Mouse (Mus musculus) limb, embryonic 15.5 days (tissue): ENCODE results near the gene Cenpj. TPM values are rescaled to one million over a fixed set of nuclear protein-coding genes. Genes with fewer than 3 reads are reported as not detected.

Experiments used
- ATAC-seq: fragments of 200-750 bp; cut with Nextera tagmentation; 2 replicates; pipeline ENCODE4 v1.8.0; 2017; ENCODE audit warnings: low read depth, moderate TSS enrichment; ENCODE audit not compliant: insufficient number of reproducible peaks, low FRiP score, low TSS enrichment
- H3K27ac ChIP-seq: fragments of 300-500 bp; sonication (generic); 2 replicates; pipeline ENCODE4 v1.5.1; 2015; ENCODE audit warnings: moderate library complexity, mild to moderate bottlenecking, inconsistent platforms
- H3K27me3 ChIP-seq: fragments of 300-500 bp; sonication (generic); 2 replicates; pipeline ENCODE4 v1.6.1; 2015; ENCODE audit warnings: inconsistent platforms
- H3K36me3 ChIP-seq: fragments of 300-500 bp; sonication (generic); 2 replicates; pipeline ENCODE4 v1.6.1; 2015; ENCODE audit warnings: inconsistent platforms
- H3K4me1 ChIP-seq: fragments of 300-500 bp; sonication (generic); 2 replicates; pipeline ENCODE4 v1.6.1; 2015; ENCODE audit warnings: inconsistent platforms
- H3K4me2 ChIP-seq: fragments of 300-500 bp; sonication (generic); 2 replicates; pipeline ENCODE4 v1.6.1; 2015; ENCODE audit warnings: mild to moderate bottlenecking, inconsistent platforms
- H3K4me3 ChIP-seq: fragments of 300-500 bp; sonication (generic); 2 replicates; pipeline ENCODE4 v1.5.1; 2015; ENCODE audit warnings: mild to moderate bottlenecking, inconsistent platforms
- H3K9ac ChIP-seq: fragments of 300-500 bp; sonication (generic); 2 replicates; pipeline ENCODE4 v1.6.1; 2015; ENCODE audit warnings: inconsistent platforms
- H3K9me3 ChIP-seq: fragments of 300-500 bp; sonication (generic); 2 replicates; pipeline ENCODE4 v1.6.1; 2016; ENCODE audit warnings: inconsistent platforms
- WGBS: fragments of 180-500 bp; shearing (Covaris S2); methylation state at CpG from one replicate; pipeline ENCODE4 v1.1.7; 2015; 5-methylcytosine and 5-hydroxymethylcytosine counted together
- polyA plus RNA-seq: library from polyadenylated mRNA; unstranded; fragments of >200 nt; fragmentation: Nextera tagmentation; extraction: Ambion mirVana; gene quantifications from 2 replicates; pipeline ENCODE4 v1.2.1, GENCODE M21; 2015

Cenpj gene
- polyA plus RNA-seq, result 7.6 and 7.9 TPM in 2 replicates

DNA sequence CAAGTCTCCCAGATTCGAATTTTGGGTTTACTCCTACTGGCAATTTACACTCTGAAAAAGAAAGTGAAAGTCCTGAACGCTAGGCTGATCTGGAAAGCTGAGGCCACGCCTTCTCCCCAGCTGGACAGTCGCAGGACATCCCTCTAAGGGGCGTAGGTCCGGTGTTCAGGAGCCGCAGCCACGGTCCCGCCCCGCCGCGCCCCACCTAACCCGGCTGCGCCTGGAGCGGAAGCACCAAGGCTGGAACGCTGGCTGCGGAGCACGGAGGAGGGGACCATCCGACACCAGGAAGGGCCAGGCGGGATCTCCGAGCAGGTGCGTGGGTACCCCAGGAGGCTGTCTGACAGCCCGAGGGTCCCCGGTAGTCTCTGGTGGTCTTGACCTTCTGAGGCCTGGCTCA is at the start of gene Cenpj, which contains the start of gene Parp4:
TSS of gene Cenpj (minus strand) at position 10 of the 400 bp plus-strand sequence.
TSS of gene Parp4 (plus strand) at position 204 of the 400 bp plus-strand sequence.
- H3K9me3 ChIP-seq, result no peaks in the 10 kb centered on the region
- peak within 1 kb of the TSS; percentile 70 for H3K4me2 ChIP-seq
- peak within 1 kb of the TSS; percentile 57 for H3K4me3 ChIP-seq
- H3K4me1 ChIP-seq, result peaks cover 7% of the 10 kb centered on the region
- peak within 1 kb of the TSS; percentile 22; the same call in 1 of the 2 replicates for H3K27ac ChIP-seq
- no peaks in the 10 kb centered on the region for H3K36me3 ChIP-seq
- no peak for ATAC-seq
- peak within 1 kb of the TSS; percentile 39 for H3K9ac ChIP-seq
- WGBS, result under 1% methylated on average over 24 of the region's 24 CpGs
- H3K27me3 ChIP-seq, result no peaks in the 10 kb centered on the region

DNA sequence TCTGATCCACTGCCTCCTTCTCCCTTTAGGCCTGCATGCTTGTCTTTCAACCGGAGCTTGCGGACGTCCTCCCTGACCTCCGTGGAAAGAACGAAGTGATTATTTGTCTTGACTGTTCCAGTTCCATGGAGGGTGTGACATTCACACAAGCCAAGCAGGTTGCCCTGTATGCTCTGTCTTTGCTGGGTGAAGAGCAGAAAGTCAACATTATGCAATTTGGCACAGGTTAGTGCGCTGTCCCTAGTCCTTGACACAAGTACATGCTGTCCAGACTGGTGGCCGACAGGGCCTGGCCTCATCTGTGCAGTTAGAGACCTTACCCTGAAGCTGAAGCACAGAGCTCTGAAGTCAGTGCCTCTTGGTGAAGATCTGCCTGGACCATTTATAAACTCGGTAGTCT is 45.2 kb upstream of the Cenpj start:
- H3K4me3 ChIP-seq, result no peak overlapping the region
- H3K9me3 ChIP-seq, result no peaks in the 10 kb centered on the region
- H3K27ac ChIP-seq, result no peak overlapping the region
- no peak overlapping the region for H3K9ac ChIP-seq
- peaks cover 8% of the 10 kb centered on the region for H3K36me3 ChIP-seq
- no peaks in the 10 kb centered on the region for H3K27me3 ChIP-seq
- ATAC-seq, result no peak
- H3K4me1 ChIP-seq, result no peaks in the 10 kb centered on the region
- H3K4me2 ChIP-seq, result no peak overlapping the region
- WGBS, result 91% methylated on average over 8 of the region's 8 CpGs

DNA sequence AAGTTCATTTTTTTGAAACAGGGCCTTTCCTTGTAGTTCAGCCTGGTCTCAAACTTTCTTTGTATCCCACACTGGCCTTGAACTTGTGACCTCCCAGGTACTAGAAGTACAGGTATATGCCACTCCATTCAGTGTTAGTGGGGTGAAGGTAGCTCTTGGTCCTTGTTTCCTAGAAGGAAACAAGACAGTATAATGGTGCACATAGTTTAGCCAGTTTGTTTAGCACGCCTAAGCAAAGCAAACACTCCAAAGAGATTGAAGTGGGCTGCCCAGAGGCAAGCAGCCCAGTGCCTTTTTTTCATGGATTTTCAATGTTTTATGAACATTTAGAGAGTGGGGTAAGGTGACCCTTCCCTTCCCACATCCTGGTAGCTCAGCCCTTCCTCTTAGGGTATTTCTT is 42.2 kb upstream of the Cenpj start:
- Histone ChIP-seq H3K4me1 (no peaks in the 10 kb centered on the region), H3K4me2 (no peak overlapping the region), H3K27ac (no peak overlapping the region), H3K9ac (no peak overlapping the region), H3K9me3 (no peaks in the 10 kb centered on the region), H3K27me3 (no peaks in the 10 kb centered on the region), H3K36me3 (peaks cover 10% of the 10 kb centered on the region), H3K4me3 (no peak overlapping the region)
- no peak for ATAC-seq
- 87% methylated on average over 1 of the region's 1 CpGs for WGBS

DNA sequence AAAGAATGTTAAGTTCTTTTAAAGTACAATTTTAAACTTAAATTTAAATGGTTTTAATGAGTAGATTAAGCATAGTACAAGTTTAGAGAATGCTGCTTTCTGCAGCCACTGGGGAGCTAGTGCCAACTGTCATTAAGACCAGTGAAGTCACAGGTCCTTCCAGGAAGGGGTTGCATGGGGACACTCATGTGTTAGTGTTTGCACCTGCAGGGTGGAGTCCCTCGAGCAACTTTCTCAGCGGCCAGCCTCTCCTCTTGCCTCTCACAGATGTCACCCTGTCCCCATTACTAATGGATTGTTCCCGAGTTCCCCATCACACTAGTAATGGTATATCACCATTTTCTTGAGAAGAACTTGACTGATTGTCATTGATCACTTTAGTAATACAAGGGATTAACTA is 38.0 kb upstream of the Cenpj start:
- no peak overlapping the region for H3K4me3 ChIP-seq
- no peaks in the 10 kb centered on the region for H3K9me3 ChIP-seq
- ATAC-seq, result no peak
- H3K27me3 ChIP-seq, result no peaks in the 10 kb centered on the region
- H3K9ac ChIP-seq, result no peak overlapping the region
- no peak overlapping the region for H3K4me2 ChIP-seq
- H3K27ac ChIP-seq, result no peak overlapping the region
- 75% methylated on average over 3 of the region's 3 CpGs for WGBS
- H3K36me3 ChIP-seq, result peaks cover 20% of the 10 kb centered on the region
- no peaks in the 10 kb centered on the region for H3K4me1 ChIP-seq

DNA sequence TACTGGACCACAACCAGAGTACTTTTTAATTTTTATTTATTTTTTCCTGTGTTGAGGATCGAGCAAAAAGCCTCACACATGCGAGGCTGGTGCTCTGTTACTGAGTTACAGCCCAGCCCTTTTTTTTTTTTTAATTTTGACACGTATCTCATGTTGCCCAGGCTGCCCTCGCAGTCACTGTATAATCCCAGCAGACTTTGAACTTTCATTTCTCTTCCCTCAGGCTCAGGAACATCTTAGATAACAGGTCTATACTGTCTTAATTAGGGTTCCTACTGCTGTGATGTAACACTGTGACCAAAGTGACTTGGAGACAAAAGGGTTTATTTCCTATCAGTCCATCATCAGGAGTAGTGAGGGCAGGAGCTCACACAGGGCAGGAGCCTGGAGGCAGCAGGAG is 29.9 kb upstream of the Cenpj start:
- no peak overlapping the region for H3K9ac ChIP-seq
- H3K36me3 ChIP-seq, result peaks cover 10% of the 10 kb centered on the region
- no peak for ATAC-seq
- no peaks in the 10 kb centered on the region for H3K27me3 ChIP-seq
- H3K27ac ChIP-seq, result no peak overlapping the region
- H3K4me3 ChIP-seq, result no peak overlapping the region
- no peaks in the 10 kb centered on the region for H3K4me1 ChIP-seq
- WGBS, result 72% methylated on average over 4 of the region's 4 CpGs
- no peaks in the 10 kb centered on the region for H3K9me3 ChIP-seq
- H3K4me2 ChIP-seq, result no peak overlapping the region

DNA sequence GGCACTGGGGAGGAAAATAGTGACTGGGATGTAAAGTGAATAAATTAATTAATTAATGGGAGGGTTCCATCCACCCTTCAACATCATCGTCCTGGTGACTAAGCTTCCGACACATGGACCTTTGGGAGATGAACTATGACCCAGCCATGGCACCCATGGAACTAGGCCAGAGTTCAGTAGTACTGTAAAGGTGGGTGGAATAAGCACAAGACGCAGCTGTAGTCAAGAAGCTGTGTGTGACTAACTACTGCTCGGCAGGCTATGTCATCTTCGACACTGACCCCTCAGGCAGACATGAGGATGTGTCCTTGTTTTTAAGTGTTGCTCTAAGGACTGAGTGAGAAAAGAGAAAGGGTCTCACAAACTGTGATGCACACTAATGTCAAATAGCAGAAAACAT is 29.2 kb upstream of the Cenpj start:
- H3K36me3 ChIP-seq, result peaks cover 5% of the 10 kb centered on the region; the same call in 1 of the 2 replicates
- no peaks in the 10 kb centered on the region for H3K4me1 ChIP-seq
- H3K27ac ChIP-seq, result no peak overlapping the region
- H3K9me3 ChIP-seq, result no peaks in the 10 kb centered on the region
- no peak overlapping the region for H3K4me2 ChIP-seq
- ATAC-seq, result no peak
- no peak overlapping the region for H3K4me3 ChIP-seq
- 93% methylated on average over 5 of the region's 5 CpGs for WGBS
- no peaks in the 10 kb centered on the region for H3K27me3 ChIP-seq
- H3K9ac ChIP-seq, result no peak overlapping the region

DNA sequence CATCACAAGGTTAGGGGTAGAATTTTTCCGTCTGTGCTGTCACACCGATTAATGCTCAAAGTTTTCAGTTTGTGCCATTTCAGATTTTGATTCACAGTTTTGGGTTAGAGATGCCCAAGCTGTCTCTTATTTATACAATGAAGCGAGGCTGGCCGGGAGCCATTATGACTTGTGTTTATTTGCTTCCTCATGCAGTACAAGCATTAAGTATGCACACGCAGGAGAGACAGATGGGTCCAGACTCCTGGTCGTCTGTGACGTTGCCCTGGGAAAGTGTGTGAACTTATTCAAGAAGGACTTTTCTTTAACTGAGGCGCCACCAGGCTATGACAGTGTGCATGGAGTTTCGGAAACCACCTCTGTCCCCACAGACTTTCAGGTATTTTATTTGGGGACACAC is 26.8 kb upstream of the Cenpj start:
- WGBS, result 83% methylated on average over 9 of the region's 9 CpGs
- no peaks in the 10 kb centered on the region for H3K27me3 ChIP-seq

DNA sequence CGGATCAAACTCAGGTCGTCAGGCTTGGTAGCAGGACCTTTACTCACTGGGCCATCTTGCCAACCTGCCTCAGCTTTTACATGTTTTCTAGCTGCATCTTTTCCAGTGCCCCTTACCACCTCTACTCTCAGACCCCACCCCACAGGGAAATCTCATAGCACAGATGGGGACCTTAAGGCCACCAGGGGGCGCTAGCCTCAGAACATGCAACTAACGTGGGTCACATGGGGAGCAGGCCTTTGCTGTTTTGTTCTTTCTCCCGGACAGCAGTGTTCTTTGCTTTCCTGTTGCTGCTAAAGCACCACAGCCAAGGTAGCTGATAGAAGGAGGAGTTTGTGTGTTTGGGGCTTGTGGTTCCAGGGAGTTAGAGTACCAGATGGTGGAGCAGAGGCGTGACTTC is 23.5 kb upstream of the Cenpj start:
- WGBS, result 46% methylated on average over 6 of the region's 6 CpGs
- H3K27ac ChIP-seq, result no peak overlapping the region
- no peaks in the 10 kb centered on the region for H3K4me1 ChIP-seq
- no peaks in the 10 kb centered on the region for H3K27me3 ChIP-seq
- no peaks in the 10 kb centered on the region for H3K9me3 ChIP-seq
- H3K9ac ChIP-seq, result no peak overlapping the region
- no peak overlapping the region for H3K4me3 ChIP-seq
- no peak overlapping the region for H3K4me2 ChIP-seq
- peaks cover 12% of the 10 kb centered on the region for H3K36me3 ChIP-seq
- no peak for ATAC-seq

More for the DNA sequence above, 26.8 kb upstream of the Cenpj start:
- no peaks in the 10 kb centered on the region for H3K9me3 ChIP-seq
- no peaks in the 10 kb centered on the region; the same call in 1 of the 2 replicates for H3K36me3 ChIP-seq
- no peak overlapping the region for H3K9ac ChIP-seq
- no peaks in the 10 kb centered on the region for H3K4me1 ChIP-seq
- no peak overlapping the region for H3K27ac ChIP-seq
- no peak overlapping the region for H3K4me3 ChIP-seq
- no peak overlapping the region for H3K4me2 ChIP-seq
- ATAC-seq, result no peak

DNA sequence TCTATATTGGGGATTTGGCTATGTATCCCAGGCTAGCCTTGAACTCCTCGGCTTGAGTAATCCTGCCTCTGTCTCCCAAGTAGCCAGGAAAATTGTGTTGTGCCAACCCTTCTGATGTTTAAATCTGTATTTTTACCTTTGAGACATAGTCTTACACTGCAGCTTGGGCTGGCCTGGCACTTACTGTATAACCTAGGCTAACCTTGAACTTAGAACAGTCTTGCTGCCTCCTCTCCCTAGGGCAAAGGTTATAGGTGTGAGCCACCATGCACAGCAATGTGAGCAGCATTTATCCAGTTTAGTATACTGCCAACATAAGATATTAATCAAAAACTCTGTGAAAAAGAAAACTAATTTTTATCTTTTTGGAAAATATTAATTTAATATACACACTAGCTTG is 19.6 kb upstream of the Cenpj start:
- no peak for ATAC-seq
- Histone ChIP-seq H3K27ac (no peak overlapping the region), H3K4me3 (no peak overlapping the region), H3K9me3 (no peaks in the 10 kb centered on the region), H3K27me3 (no peaks in the 10 kb centered on the region), H3K9ac (no peak overlapping the region), H3K4me1 (no peaks in the 10 kb centered on the region), H3K36me3 (peaks cover 25% of the 10 kb centered on the region), H3K4me2 (no peak overlapping the region)
- 90% methylated on average over 1 of the region's 1 CpGs for WGBS

DNA sequence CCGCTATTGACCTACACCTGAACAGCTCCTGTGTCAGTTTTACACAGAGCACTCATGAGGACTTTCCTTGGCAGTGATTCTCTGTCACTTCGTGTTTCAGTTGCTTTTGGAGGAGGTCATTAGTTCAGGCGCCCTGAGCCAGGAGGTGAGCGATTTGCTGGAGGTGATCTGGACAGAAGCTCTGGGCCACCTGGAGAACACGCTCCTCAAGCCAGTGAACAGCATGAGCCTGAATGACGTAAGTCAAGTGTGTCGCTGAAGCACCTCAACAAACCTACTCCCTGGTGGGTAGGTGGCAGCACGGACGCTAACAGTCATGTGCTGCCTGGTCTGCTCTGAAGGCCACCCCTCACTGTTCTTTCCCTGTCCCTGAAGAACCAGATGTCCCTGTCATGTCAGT is 17.0 kb upstream of the Cenpj start:
- Histone ChIP-seq H3K4me3 (no peak overlapping the region), H3K9ac (no peak overlapping the region), H3K27me3 (no peaks in the 10 kb centered on the region), H3K27ac (no peak overlapping the region), H3K9me3 (no peaks in the 10 kb centered on the region), H3K4me1 (no peaks in the 10 kb centered on the region), H3K36me3 (peaks cover 25% of the 10 kb centered on the region), H3K4me2 (no peak overlapping the region)
- ATAC-seq, result no peak
- 88% methylated on average over 9 of the region's 9 CpGs for WGBS

DNA sequence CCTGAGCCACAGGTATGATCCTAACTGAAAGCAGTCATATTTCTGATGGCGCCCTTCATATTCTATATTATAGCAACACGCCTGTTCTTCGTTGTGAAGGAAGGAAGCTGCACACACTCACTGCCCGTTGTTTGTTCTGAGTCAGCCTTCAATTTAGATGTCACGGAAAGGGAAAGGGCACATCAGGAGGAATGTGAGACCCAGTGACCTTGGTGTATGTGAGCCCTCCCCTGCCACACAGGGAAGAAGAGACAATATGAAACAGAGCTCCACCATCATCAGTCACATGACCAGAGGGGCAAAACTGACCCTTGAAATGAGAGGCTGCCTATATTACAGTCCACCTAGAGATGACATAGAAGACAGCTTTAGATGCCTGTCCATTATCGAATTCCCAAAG is 7.1 kb upstream of the Cenpj start:
- H3K4me2 ChIP-seq, result no peak overlapping the region
- H3K4me3 ChIP-seq, result no peak overlapping the region
- no peak overlapping the region for H3K27ac ChIP-seq
- H3K9ac ChIP-seq, result no peak overlapping the region
- H3K9me3 ChIP-seq, result no peaks in the 10 kb centered on the region
- WGBS, result 88% methylated on average over 6 of the region's 6 CpGs
- no peak for ATAC-seq
- H3K36me3 ChIP-seq, result peaks cover 4% of the 10 kb centered on the region; the same call in 1 of the 2 replicates
- H3K4me1 ChIP-seq, result no peaks in the 10 kb centered on the region
- H3K27me3 ChIP-seq, result no peaks in the 10 kb centered on the region

DNA sequence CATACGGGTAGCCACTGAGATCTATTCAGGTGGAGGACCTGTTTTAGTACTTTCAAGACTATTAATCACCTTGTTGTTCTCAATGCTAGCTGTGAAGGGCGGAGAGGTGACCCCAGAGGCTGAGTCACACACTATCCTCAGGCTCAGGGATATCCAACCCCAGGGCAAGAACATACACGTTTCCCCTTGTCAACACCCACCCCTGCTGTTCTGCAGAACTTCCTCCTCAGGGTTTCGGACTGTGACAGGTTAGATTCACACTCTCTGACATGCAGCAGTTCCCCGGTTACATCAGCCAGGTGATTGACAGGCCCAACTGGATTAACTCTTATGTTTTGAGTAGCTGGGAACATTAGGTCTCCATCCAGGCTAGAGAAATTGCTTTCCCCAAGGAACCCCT is 5.9 kb upstream of the Cenpj start:
- Histone ChIP-seq H3K36me3 (peaks cover 4% of the 10 kb centered on the region; the same call in 1 of the 2 replicates), H3K27me3 (no peaks in the 10 kb centered on the region), H3K4me3 (no peak overlapping the region), H3K4me1 (peaks cover 1% of the 10 kb centered on the region; the same call in 1 of the 2 replicates), H3K4me2 (no peak overlapping the region), H3K9me3 (no peaks in the 10 kb centered on the region), H3K27ac (no peak overlapping the region), H3K9ac (no peak overlapping the region)
- WGBS, result 40% methylated on average over 5 of the region's 5 CpGs
- ATAC-seq, result no peak

DNA sequence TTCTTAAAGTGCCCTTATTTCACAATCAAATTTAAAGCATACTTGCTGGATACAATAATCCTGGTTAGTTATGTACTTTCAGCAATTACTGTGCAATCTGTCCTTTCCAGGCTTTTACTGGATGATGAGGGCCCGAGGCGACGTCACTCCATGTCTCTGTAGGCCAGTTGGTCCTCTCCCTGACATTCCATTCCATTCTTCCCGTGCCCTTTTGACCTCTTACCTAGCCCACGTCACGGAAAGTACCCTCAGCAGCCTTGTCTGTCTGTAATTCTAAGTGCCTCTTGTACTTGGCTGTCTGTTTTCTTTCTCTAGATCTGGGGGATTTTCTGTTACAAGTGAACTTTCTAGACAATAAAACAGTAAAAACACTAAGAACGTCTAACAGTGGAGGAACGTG is 3.8 kb upstream of the Cenpj start:
- no peak overlapping the region for H3K9ac ChIP-seq
- 45% methylated on average over 8 of the region's 8 CpGs for whole genome bisulfite sequencing
- no peaks in the 10 kb centered on the region for H3K27me3 ChIP-seq
- no peak for ATAC-seq
- no peaks in the 10 kb centered on the region for H3K9me3 ChIP-seq
- no peak overlapping the region for H3K27ac ChIP-seq
- no peak overlapping the region for H3K4me3 ChIP-seq
- H3K4me2 ChIP-seq, result no peak overlapping the region
- no peaks in the 10 kb centered on the region for H3K36me3 ChIP-seq
- H3K4me1 ChIP-seq, result peaks cover 7% of the 10 kb centered on the region
